Mouse (Mus musculus) ES-Bruce4 (cell line): ENCODE data around the gene Iqgap3.

Experiments
- CTCF ChIP-seq: IDR thresholded peaks from one replicate; pipeline ENCODE4 v1.8.1; 2011; ENCODE audit warnings: low read depth, low read length
- POLR2A ChIP-seq: IDR thresholded peaks from one replicate; pipeline ENCODE4 v1.8.1; 2011; ENCODE audit warnings: low read length; ENCODE audit not compliant: insufficient read depth

DNA sequence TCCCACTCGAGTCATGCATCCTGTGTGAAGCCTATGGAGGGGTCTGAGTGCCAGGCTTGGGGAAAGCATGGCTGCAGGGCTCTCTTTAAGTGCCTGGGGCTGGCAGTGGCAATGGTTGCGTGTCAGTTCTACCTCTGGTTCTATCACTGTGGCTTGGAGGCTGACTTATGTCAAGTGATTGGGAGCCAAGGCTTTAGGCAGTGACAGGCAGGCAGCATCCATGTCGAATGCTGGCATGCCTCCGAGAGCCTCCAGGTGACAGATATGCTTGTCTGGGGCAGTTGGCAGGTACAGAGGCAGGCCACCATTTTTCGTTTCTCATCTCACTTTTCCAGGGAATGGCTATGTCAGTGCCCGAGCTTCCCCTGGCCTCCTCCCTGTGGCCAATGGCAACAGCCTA, 79.1 kb downstream of the Iqgap3 start:
- TF ChIP-seq POLR2A (no peak), CTCF (no peak)
